Mouse (Mus musculus): Measurements from ENCODE around the gene Wdr34. TPM values are rescaled to one million over a fixed set of nuclear protein-coding genes. Genes with fewer than 3 reads are reported as not detected.
"Not testable (repeated sequence)": the region's sequence is repeated elsewhere in the genome, so short reads cannot be mapped to it uniquely, and the experiment has no call there.

The Wdr34 gene
- total and polyA plus RNA-seq, 3 experiments, result 9.6 to 38.4 (median 15.1) TPM

DNA sequence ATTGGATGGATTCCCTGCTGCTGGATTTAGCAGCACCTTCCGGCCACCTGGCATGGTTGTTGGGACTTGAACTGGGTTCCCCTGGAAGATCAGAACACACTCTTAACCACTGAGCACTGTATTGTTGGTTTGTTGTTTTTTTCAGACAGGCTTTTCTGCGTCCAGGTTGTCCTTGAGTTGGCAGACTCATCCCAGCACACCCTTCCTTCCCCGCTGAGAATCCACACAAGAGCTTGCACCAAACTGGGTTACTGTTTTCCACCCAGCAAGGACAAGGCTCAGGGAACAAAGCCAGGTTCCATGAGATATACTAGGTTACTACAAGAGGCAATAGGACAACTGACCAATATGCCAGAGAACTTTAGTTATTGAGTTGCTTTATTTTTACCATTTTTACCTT is 8.1 kb upstream of the Wdr34 start:
- Histone ChIP-seq H3K36me3 (replicated peaks) (no peaks in the 10 kb centered on the region), H3K27me3 (ENCODE audit: insufficient read depth, low read length) (peaks cover 3% of the 10 kb centered on the region; the same call in 1 of the 2 replicates), H3K4me1 (ENCODE audit: insufficient read depth, low read depth, low read length) (peaks cover 29% of the 10 kb centered on the region), H3K9me3 (replicated peaks) (no peaks in the 10 kb centered on the region), H3K4me3 (ENCODE audit: low read depth, low read length) (no peak overlapping the region)
- no peak for ATAC-seq (ENCODE audit: extremely low read depth, insufficient number of reproducible peaks, low FRiP score, poor library complexity, severe bottlenecking)
- DNase-seq (ENCODE audit: low spot score), result no peak
- TF ChIP-seq GATA2 (IDR thresholded peaks at IDR 0.05; ENCODE audit: borderline replicate concordance, low read depth, low read length), result no peak
- no peak for TF ChIP-seq GATA1 (IDR thresholded peaks at IDR 0.05; ENCODE audit: borderline replicate concordance, low read length)
- no peak for TF ChIP-seq TAL1 (conservative IDR thresholded peaks at IDR 0.05; ENCODE audit: low read depth, low read length)
- no peak for TF ChIP-seq CTCF (IDR thresholded peaks at IDR 0.05; ENCODE audit: low read depth, low read length)
- no peak for TF ChIP-seq POLR2AphosphoS5 (IDR thresholded peaks at IDR 0.05; ENCODE audit: insufficient replicate concordance, low read depth, low read length)

DNA sequence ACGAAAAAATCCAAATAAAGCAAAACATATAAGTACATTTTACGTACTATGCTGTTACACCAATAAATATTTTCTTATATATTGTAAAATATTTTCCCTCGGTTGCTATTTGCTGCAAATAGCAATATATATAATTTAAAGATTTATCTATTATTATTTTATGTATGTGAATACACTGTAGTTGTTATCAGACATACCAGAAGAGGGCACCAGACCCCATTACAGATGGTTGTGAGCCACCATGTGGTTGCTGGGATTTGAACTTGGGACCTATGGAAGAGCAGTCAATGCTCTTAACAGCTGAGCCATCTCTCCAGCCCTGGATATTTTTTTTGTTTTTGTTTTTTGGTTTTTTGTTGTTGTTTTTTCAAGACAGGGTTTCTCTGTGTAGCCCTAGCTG is 6.6 kb upstream of the Wdr34 start:
- ATAC-seq (ENCODE audit: extremely low read depth, insufficient number of reproducible peaks, low FRiP score, poor library complexity, severe bottlenecking); DNase-seq (ENCODE audit: low spot score): not testable (repeated sequence)
- H3K4me1 ChIP-seq (ENCODE audit: insufficient read depth, low read depth, low read length), result peaks cover 17% of the 10 kb centered on the region

DNA sequence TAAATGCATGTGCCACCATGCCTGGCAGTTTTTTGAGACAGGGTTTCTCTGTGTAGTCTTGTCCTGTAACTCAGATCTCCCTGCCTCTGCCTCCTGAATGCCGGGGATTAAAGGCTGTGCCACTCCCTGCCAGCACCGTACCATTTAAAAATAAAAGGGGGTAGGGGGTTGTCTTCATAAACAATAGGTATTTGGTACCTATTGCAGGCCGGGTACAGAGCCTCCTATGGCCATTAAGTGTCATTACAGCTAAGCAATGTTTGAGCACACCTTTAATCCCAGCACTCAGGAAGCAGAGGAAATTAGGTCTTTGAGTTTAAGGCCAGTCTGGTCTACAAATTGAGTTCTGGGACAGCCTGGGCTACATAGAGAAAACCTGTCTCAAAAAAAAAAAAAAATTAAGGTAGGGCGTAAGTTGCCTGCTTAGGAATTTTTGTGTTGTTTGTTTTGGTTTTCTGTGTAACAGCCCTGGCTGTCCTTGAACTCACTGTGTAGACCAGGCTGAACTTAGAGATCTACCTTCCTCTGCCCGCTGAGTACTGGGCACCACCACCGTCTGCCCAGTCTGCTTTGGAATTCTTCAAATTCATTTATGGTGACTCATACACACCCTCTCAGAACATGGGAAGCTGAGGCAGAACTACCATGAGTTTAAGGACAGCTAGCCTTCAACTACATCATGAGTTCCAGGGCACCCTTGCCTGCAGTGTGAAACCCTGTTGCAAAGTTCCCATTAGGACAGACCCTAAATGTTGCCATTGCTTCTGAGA is 3.5 kb upstream of the Wdr34 start:
- no peak for ATAC-seq (ENCODE audit: extremely low read depth, insufficient number of reproducible peaks, low FRiP score, poor library complexity, severe bottlenecking)
- no peak overlapping the region for H3K4me3 ChIP-seq (ENCODE audit: low read depth, low read length)
- no peak for DNase-seq (ENCODE audit: low spot score)
- H3K36me3 ChIP-seq (replicated peaks), result peaks cover 5% of the 10 kb centered on the region
- peaks cover 27% of the 10 kb centered on the region for H3K4me1 ChIP-seq (ENCODE audit: insufficient read depth, low read depth, low read length)
- no peaks in the 10 kb centered on the region for H3K9me3 ChIP-seq (replicated peaks)
- TF ChIP-seq CTCF (IDR thresholded peaks at IDR 0.05; ENCODE audit: low read depth, low read length) (peak; percentile 72; the same call in 1 of the 2 replicates), GATA1 (IDR thresholded peaks at IDR 0.05; ENCODE audit: borderline replicate concordance, low read length) (no peak)
- H3K27me3 ChIP-seq (ENCODE audit: insufficient read depth, low read length), result peaks cover 3% of the 10 kb centered on the region; the same call in 1 of the 2 replicates

More for the DNA sequence above, 6.6 kb upstream of the Wdr34 start:
- not testable (repeated sequence) for H3K4me3 ChIP-seq (ENCODE audit: low read depth, low read length); H3K36me3 ChIP-seq (replicated peaks); H3K27me3 ChIP-seq (ENCODE audit: insufficient read depth, low read length); H3K9me3 ChIP-seq (replicated peaks)

DNA sequence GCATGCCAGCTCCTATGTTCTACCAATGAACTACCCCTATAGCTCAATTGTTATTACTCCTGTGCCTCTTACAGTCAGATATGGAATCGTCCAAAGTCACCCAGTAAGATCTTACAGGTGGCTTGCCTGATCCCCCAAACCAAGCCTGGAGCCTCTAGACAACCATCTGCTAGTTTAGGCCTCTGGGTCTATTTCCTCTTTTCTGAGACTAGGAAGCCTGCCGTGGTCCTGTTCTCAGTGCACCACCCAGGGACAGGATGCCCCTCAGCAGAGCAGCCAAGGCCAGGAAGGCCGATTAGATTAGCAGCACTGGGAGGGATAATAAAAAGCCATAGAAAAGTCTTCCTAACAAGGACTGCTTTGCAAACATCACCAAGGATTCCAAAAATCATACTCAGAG is 1.1 kb upstream of the Wdr34 start:
- no peaks in the 10 kb centered on the region for H3K9me3 ChIP-seq (replicated peaks)
- H3K36me3 ChIP-seq (replicated peaks), result peaks cover 26% of the 10 kb centered on the region
- TF ChIP-seq GATA1 (IDR thresholded peaks at IDR 0.05; ENCODE audit: borderline replicate concordance, low read length) (no peak), CTCF (IDR thresholded peaks at IDR 0.05; ENCODE audit: low read depth, low read length) (no peak), POLR2AphosphoS5 (IDR thresholded peaks at IDR 0.05; ENCODE audit: insufficient replicate concordance, low read depth, low read length) (no peak), GATA2 (IDR thresholded peaks at IDR 0.05; ENCODE audit: borderline replicate concordance, low read depth, low read length) (no peak), TAL1 (conservative IDR thresholded peaks at IDR 0.05; ENCODE audit: low read depth, low read length) (no peak)
- ATAC-seq (ENCODE audit: extremely low read depth, insufficient number of reproducible peaks, low FRiP score, poor library complexity, severe bottlenecking) (peak; percentile 50), DNase-seq (ENCODE audit: low spot score) (peak; percentile 73)
- peaks cover 3% of the 10 kb centered on the region; the same call in 1 of the 2 replicates for H3K27me3 ChIP-seq (ENCODE audit: insufficient read depth, low read length)
- H3K4me3 ChIP-seq (ENCODE audit: low read depth, low read length), result no peak overlapping the region
- H3K4me1 ChIP-seq (ENCODE audit: insufficient read depth, low read depth, low read length), result peaks cover 34% of the 10 kb centered on the region

DNA sequence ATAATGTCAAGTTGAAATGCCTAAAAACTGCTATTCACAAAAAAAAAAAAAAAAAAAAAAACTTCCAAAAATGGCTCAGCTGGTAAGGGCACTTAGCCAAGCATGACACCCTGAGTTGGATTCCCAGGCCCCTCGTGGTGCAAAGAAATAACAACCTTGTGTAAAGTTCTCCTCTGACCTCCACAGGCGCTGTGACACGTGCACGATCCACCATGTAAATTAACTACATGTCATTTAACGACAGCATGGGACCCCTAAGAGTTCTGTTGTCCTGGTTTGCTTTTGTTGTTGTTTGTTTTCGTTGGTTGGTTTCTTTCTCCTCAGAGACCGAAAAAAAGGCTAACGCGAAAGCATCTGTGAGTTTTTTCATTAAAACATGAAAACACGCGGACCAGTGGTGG is 580 bp downstream of the Wdr34 start:
- no peaks in the 10 kb centered on the region for H3K9me3 ChIP-seq (replicated peaks)
- H3K36me3 ChIP-seq (replicated peaks), result peaks cover 36% of the 10 kb centered on the region
- ATAC-seq (ENCODE audit: extremely low read depth, insufficient number of reproducible peaks, low FRiP score, poor library complexity, severe bottlenecking) (no peak), DNase-seq (ENCODE audit: low spot score) (peak; percentile 26)
- H3K4me1 ChIP-seq (ENCODE audit: insufficient read depth, low read depth, low read length), result peaks cover 32% of the 10 kb centered on the region
- H3K4me3 ChIP-seq (ENCODE audit: low read depth, low read length), result peak overlapping the region; percentile 81
- no peak for TF ChIP-seq GATA1 (IDR thresholded peaks at IDR 0.05; ENCODE audit: borderline replicate concordance, low read length)
- no peak for TF ChIP-seq TAL1 (conservative IDR thresholded peaks at IDR 0.05; ENCODE audit: low read depth, low read length)
- no peak for TF ChIP-seq CTCF (IDR thresholded peaks at IDR 0.05; ENCODE audit: low read depth, low read length)
- no peak for TF ChIP-seq POLR2AphosphoS5 (IDR thresholded peaks at IDR 0.05; ENCODE audit: insufficient replicate concordance, low read depth, low read length)
- TF ChIP-seq GATA2 (IDR thresholded peaks at IDR 0.05; ENCODE audit: borderline replicate concordance, low read depth, low read length), result no peak
- no peaks in the 10 kb centered on the region for H3K27me3 ChIP-seq (ENCODE audit: insufficient read depth, low read length)

DNA sequence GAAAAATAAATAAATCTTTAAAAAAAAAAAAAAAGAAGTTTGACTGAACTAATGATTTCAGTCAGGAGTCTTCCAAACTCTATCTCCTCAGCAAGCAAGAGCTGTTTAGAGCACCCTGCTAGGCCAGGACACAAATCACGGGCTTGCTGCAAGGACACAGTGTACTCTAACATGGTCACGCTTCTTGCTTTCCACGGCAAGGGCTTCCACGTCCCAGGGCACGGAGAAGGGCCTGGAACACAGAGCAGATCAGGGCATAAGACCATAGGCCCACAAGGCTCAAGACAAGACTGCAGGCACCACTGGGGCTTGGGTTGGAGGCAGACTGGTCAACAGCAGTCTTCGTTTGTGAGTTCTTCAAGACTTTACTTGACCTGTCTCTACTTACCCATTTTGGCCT is 1.6 kb downstream of the Wdr34 start:
- Histone ChIP-seq H3K9me3 (replicated peaks) (no peaks in the 10 kb centered on the region), H3K4me1 (ENCODE audit: insufficient read depth, low read depth, low read length) (peaks cover 41% of the 10 kb centered on the region), H3K36me3 (replicated peaks) (peaks cover 45% of the 10 kb centered on the region), H3K27me3 (ENCODE audit: insufficient read depth, low read length) (no peaks in the 10 kb centered on the region), H3K4me3 (ENCODE audit: low read depth, low read length) (peak overlapping the region; percentile 13; the same call in 1 of the 2 replicates)
- no peak for DNase-seq (ENCODE audit: low spot score)
- no peak for TF ChIP-seq TAL1 (conservative IDR thresholded peaks at IDR 0.05; ENCODE audit: low read depth, low read length)
- TF ChIP-seq POLR2AphosphoS5 (IDR thresholded peaks at IDR 0.05; ENCODE audit: insufficient replicate concordance, low read depth, low read length), result no peak
- TF ChIP-seq GATA1 (IDR thresholded peaks at IDR 0.05; ENCODE audit: borderline replicate concordance, low read length), result no peak
- TF ChIP-seq CTCF (IDR thresholded peaks at IDR 0.05; ENCODE audit: low read depth, low read length), result no peak
- no peak for TF ChIP-seq GATA2 (IDR thresholded peaks at IDR 0.05; ENCODE audit: borderline replicate concordance, low read depth, low read length)
- no peak for ATAC-seq (ENCODE audit: extremely low read depth, insufficient number of reproducible peaks, low FRiP score, poor library complexity, severe bottlenecking)
